Mouse (Mus musculus) G1E-ER4 (cell line): ENCODE results near the gene Spred3. TPM values are rescaled to one million over a fixed set of nuclear protein-coding genes. Genes with fewer than 3 reads are reported as not detected.

Source experiments
- GATA1 ChIP-seq: IDR thresholded peaks from one replicate; pipeline ENCODE4 v1.8.0; 2012; ENCODE audit warnings: low read length, inconsistent platforms
- polyA plus RNA-seq: library from polyadenylated mRNA; stranded (reverse); fragments of >175 nt; gene quantifications from 2 replicates; pipeline ENCODE4 v1.2.3, GENCODE M21; 2012

Gene Spred3
- polyA plus RNA-seq, 1 experiment = 0.72 TPM

- TF ChIP-seq GATA1 = no peak
Measured at GRCm38 (mm10) chr7:29141416-29141815, 28.8 kb downstream of the Spred3 start.

DNA sequence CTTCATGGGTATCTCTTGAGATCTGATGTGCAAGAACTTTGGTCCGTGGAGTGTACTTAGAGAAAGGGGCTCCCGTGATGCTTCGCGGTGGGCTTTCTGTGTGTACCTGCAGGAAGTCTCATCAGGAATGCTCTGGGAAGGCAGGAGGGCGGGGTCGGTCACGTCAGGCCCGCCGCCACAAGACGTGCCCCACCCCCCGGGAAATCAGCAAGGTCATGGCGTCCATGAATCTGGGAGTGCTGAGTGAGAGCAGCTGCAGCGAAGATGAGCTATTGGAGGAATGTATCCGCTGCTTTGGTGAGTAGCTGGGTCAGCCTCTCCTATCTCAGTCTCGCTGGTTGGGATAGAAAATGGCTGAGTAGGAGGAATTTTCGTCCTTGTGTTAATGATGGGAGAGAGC lies 32.8 kb downstream of the Spred3 start:
- TF ChIP-seq GATA1 = no peak

DNA sequence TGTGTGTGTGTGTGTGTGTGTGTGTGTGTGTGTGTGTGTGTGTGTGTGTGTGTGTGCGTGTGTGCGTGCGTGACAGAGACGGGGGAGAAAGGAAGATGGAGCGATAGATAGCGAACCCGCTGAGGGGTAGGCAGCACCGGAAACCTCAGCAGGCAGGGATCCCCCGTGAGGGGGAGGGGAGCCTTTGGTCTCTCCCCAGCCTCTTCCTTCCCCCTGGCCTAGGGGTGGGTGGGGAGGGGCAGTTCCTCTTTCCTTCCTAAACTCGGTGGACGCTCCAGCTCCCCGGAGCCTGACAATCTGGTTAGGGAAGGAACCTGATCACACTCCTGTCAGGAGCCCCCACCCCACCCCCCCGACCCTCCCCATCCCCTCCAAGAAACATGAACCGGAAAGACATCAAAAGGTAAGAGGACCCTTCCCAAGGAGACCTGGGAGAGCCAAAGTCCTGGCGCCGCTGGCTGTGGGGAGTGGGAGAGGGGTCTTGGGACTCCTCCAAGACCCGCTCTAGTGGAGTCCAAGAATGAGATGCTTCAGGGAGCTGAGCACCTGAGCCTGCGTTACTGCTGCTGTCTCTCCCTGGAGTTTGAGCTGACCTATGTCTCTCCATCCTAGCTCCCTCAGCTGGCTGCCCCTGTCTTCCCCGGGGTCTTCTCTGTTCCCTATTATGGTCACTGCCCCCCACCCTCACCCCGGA lies 35.4 kb downstream of the Spred3 start, which contains the start of gene Rasgrp4:
Rasgrp4 (plus strand) TSS at position 159 of the 694 bp plus-strand sequence.
- no peak for TF ChIP-seq GATA1

- no peak for TF ChIP-seq GATA1
Measured at GRCm38 (mm10) chr7:29134230-29134629, 36.0 kb downstream of the Spred3 start.

DNA sequence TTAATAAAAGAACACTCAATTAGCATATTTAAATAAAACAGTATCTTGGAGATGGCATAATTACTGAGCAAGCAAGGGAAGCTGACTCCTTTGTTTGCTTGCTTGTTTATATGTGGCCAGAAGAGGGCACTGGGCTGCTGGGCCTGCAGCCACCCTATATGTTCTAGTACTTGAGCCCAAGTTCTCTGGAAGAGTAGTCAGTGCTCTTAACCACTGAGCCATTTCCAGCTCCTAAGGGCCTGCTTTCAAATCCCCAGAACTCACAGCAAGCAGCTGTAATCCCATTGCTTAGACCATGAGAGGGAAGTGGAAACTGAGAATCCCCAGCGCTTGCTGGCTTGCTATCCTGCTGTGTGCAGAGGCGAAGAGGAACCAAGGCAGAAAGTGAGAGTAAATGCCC lies 41.5 kb downstream of the Spred3 start:
- TF ChIP-seq GATA1 = no peak

GRCm38 (mm10) chr7:29126173-29126915 lies 43.9 kb downstream of the Spred3 start:
- no peak for TF ChIP-seq GATA1

DNA sequence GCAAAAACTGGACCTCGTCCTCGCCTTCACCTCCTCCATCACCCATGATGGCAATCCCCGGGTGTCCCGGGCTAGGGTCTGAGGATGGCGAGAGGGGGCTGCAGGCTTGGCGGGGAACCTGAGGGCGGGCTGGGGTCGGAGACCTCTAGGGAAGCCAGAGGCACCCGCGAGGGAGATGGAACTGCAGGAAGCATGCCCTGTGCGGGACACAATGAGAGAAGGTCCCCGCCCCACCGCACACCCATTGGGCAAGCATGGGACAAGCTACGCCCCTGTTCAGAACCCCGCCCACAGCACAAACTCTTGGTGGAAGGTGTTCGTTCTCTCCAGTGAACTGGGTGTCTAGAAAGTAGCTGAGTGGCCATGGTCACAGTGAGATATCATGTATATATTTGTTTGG lies 45.2 kb downstream of the Spred3 start, which contains the start of gene Ryr1:
Ryr1 (minus strand) TSS at position 210 of the 400 bp plus-strand sequence.
- no peak for TF ChIP-seq GATA1

DNA sequence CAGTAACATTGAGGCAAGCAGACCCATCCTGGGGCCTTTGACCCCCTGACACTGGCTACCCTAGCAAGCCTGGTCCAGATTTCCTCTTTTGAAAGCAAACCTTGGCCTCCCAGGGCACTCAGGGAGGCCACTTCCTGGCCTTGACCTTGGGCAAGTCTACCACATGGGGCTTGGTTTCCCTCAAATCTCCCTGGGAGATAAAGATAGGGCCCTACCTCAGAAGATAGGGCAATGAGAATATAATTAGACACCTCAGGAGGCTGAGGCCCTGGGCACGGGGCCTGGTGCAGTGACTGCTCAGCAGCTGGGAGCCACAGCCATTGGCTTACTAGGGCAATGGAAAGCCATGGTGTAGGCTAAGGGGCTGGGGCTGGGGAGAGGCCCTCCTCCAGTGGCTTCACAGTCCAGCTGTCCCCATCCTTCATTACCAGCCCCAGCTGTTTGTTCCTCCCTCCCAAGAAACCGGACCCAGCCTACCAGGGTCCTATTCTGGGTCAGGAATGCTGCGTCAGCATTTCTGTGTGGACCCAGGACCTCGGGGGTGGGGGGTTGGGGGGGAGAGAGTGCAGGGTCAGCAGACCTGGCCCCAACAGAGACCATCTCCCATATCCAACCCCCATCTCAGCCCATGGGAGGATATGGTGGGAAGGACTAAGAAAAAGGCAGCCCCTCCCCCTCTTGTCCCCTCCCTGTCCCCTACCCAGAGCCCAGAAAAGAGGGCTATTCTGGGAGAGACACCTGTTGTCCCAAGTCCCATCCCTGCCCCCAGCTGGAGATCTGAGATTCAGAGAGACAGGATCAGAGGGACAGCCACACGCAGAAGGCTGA lies 46.5 kb downstream of the Spred3 start:
- no peak for TF ChIP-seq GATA1

- no peak for TF ChIP-seq GATA1
Measured at GRCm38 (mm10) chr7:29122821-29123220, 47.4 kb downstream of the Spred3 start.

GRCm38 (mm10) chr7:29119526-29119925 lies 50.7 kb downstream of the Spred3 start:
- TF ChIP-seq GATA1 = no peak

DNA sequence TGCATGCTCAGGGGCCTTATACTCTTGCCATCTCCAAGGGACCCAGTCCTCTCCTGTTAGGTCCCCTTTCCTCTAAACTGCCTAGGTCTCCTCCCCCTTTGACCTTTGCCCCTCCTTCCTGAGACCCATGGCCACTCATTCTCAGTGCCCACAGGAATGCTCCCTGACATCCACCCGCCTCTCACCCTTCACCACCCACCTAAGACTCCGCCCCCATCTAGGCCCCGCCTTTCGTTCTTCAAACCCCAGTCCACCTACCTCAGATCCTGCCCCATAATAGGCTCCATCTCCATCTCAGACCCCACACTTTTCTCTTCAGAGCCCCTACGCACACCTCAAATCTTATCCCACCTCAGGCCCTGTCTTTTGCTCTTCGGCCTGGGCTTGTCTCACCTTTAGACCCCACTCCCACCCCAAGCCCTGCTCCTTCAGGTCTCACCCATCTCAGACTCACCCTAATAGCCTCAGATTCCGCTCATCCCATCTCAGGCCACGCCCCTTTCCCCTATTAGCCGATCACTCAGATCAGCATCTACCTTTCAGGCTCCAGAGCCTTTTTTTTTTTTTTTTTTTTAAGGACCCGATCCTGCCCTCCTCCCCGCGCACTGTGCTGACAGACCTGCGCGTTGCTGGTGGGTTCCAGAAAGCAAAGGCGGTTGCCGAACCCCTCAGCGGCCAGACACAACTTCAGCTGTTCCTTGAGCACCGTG lies 51.9 kb downstream of the Spred3 start:
- no peak for TF ChIP-seq GATA1

DNA sequence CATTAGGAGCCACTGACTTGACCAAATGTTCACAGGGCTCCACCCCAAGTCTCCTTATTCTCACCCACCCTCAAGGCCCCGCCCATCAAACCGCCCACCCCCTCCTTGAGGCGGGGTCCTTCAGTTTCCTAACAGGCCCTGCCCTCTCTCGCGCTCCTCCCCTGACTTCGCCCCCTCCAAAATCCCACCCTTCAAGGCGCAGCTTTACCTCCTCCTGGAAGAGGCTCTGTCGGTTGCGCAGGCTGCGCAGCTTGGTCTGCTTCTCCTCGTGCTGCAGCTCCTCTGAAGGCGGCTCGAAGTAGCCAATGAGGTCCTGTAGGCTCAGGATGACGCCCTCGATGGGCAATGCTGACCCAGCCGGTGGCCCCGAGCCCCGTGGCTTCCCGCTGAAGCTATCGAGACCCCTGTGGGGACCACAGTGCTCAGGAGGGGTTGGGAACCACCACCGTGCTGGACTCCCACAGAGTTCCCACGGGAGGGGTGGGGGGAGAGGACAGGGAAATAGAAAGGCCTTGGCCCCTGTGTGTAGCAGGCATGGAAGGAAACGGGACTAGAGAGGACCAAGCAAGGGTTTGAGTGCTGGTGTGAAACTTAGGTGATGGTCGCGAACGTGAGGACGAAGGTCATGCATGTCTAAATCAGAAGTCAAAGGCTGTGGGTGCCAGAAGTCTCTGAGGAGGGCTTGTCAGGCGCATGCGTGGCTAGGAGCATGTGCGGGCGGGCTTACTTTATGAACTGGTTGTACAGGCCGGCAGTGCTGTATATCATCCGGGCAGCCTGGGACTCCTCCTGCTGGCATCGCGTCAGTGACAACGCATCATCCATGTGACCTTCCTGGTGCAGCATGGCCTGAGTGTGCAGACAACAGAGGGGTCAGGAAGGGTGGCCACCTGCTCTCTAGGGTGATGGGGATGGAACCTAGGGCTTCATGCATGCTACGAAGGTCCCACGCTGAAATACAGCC lies 60.9 kb downstream of the Spred3 start:
- TF ChIP-seq GATA1 = no peak

Other genes with a start within 250 kb of the Spred3 start
- 421 and 451 TPM in 2 replicates for gene Actn4, start 208.1 kb downstream of the Spred3 start, polyA plus RNA-seq
- gene Eif3k, start 188.5 kb downstream of the Spred3 start, polyA plus RNA-seq = 100 and 388 TPM in 2 replicates
- 90.7 and 110 TPM in 2 replicates for gene Map4k1, start 188.4 kb downstream of the Spred3 start, polyA plus RNA-seq
- gene Ryr1, start 45.2 kb downstream of the Spred3 start, polyA plus RNA-seq = 0.02 TPM in 1 of 2 replicates, not detected in the other
- gene Rasgrp4, start 35.6 kb downstream of the Spred3 start, polyA plus RNA-seq = 1.8 and 1.9 TPM in 2 replicates
- gene Fam98c, start 14.2 kb downstream of the Spred3 start, polyA plus RNA-seq = 75.9 and 77.6 TPM in 2 replicates
- gene Ggn, start 201 bp downstream of the Spred3 start, polyA plus RNA-seq = 0.17 and 0.27 TPM in 2 replicates
- 131 and 197 TPM in 2 replicates for gene Psmd8, start 10.3 kb upstream of the Spred3 start, polyA plus RNA-seq
- gene Catsperg1, start 43.6 kb upstream of the Spred3 start, polyA plus RNA-seq = not detected in 2 replicates
- gene Kcnk6, start 62.1 kb upstream of the Spred3 start, polyA plus RNA-seq = not detected in 2 replicates
- gene Yif1b, start 67.9 kb upstream of the Spred3 start, polyA plus RNA-seq = 342 and 349 TPM in 2 replicates
- 0.05 TPM in 1 of 2 replicates, not detected in the other for gene 2200002D01Rik, start 78.1 kb upstream of the Spred3 start, polyA plus RNA-seq
- gene Spint2, start 111.5 kb upstream of the Spred3 start, polyA plus RNA-seq = 86.4 and 112 TPM in 2 replicates
- gene Ppp1r14a, start 118.9 kb upstream of the Spred3 start, polyA plus RNA-seq = 0.18 and 0.19 TPM in 2 replicates
- 65.2 and 76.7 TPM in 2 replicates for gene Dpf1, start 133.5 kb upstream of the Spred3 start, polyA plus RNA-seq